Mouse (Mus musculus) forebrain, postnatal 0 days (tissue): ENCODE measurements around the gene Acap1. TPM values are rescaled to one million over a fixed set of nuclear protein-coding genes. Genes with fewer than 3 reads are reported as not detected.

Source experiments
- ATAC-seq: fragments of 200-750 bp; cut with Nextera tagmentation; 2 replicates; pipeline ENCODE4 v1.8.0; 2017; ENCODE audit warnings: mild to moderate bottlenecking, moderate library complexity
- DNase-seq: peaks from one replicate; pipeline ENCODE4 v3.0.0-alpha.2; 2015
- H3K27ac ChIP-seq: fragments of 300-500 bp; sonication (generic); 2 replicates; pipeline ENCODE4 v1.5.1; 2014; ENCODE audit warnings: low read depth, mild to moderate bottlenecking, antibody characterized with exemption, low read length, moderate library complexity, mixed read lengths
- H3K27me3 ChIP-seq: fragments of 300-500 bp; sonication (generic); 2 replicates; pipeline ENCODE4 v1.6.1; 2014; ENCODE audit warnings: mild to moderate bottlenecking, low read length, mixed read lengths; ENCODE audit not compliant: insufficient read depth
- H3K36me3 ChIP-seq: fragments of 300-500 bp; sonication (generic); 2 replicates; pipeline ENCODE4 v1.6.1; 2014; ENCODE audit warnings: mild to moderate bottlenecking, moderate library complexity; ENCODE audit not compliant: insufficient read depth
- H3K4me1 ChIP-seq: fragments of 300-500 bp; sonication (generic); 2 replicates; pipeline ENCODE4 v1.6.1; 2014; ENCODE audit warnings: antibody characterized with exemption; ENCODE audit not compliant: insufficient read depth
- H3K4me2 ChIP-seq: fragments of 300-500 bp; sonication (generic); 2 replicates; pipeline ENCODE4 v1.6.1; 2014; ENCODE audit warnings: low read depth, mild to moderate bottlenecking, moderate library complexity
- H3K4me3 ChIP-seq: fragments of 300-500 bp; sonication (generic); 2 replicates; pipeline ENCODE4 v1.5.1; 2014; ENCODE audit warnings: low read depth, low read length, mixed read lengths
- H3K9ac ChIP-seq: fragments of 300-500 bp; sonication (generic); 2 replicates; pipeline ENCODE4 v1.6.1; 2014; ENCODE audit warnings: mild to moderate bottlenecking
- H3K9me3 ChIP-seq: fragments of 300-500 bp; sonication (generic); 2 replicates; pipeline ENCODE4 v1.6.1; 2016; ENCODE audit warnings: low read length
- CTCF ChIP-seq: sonication (generic); IDR thresholded peaks from 2 replicates; pipeline ENCODE4 v1.5.1; 2016; ENCODE audit warnings: antibody characterized with exemption, control low read depth, low read depth
- WGBS: fragments of 180-500 bp; shearing (Covaris S2); extraction: QIAGEN DNeasy Blood & Tissue Kit; methylation state at CpG from one replicate; pipeline ENCODE4 v1.1.7; 2014; 5-methylcytosine and 5-hydroxymethylcytosine counted together
- polyA plus RNA-seq: library from polyadenylated mRNA; unstranded; fragments of >200 nt; fragmentation: Nextera tagmentation; extraction: Ambion mirVana; gene quantifications from 2 replicates; pipeline ENCODE4 v1.2.1, GENCODE M21; 2015
- total RNA-seq: library from RNA; depleted of rRNA; stranded (reverse); fragments of >200 nt; gene quantifications from 2 replicates; pipeline ENCODE4 v1.2.3, GENCODE M21; 2014

The Acap1 gene
- total and polyA plus RNA-seq, 2 experiments from 2014 or later, result 0.48 to 0.90 TPM

DNA sequence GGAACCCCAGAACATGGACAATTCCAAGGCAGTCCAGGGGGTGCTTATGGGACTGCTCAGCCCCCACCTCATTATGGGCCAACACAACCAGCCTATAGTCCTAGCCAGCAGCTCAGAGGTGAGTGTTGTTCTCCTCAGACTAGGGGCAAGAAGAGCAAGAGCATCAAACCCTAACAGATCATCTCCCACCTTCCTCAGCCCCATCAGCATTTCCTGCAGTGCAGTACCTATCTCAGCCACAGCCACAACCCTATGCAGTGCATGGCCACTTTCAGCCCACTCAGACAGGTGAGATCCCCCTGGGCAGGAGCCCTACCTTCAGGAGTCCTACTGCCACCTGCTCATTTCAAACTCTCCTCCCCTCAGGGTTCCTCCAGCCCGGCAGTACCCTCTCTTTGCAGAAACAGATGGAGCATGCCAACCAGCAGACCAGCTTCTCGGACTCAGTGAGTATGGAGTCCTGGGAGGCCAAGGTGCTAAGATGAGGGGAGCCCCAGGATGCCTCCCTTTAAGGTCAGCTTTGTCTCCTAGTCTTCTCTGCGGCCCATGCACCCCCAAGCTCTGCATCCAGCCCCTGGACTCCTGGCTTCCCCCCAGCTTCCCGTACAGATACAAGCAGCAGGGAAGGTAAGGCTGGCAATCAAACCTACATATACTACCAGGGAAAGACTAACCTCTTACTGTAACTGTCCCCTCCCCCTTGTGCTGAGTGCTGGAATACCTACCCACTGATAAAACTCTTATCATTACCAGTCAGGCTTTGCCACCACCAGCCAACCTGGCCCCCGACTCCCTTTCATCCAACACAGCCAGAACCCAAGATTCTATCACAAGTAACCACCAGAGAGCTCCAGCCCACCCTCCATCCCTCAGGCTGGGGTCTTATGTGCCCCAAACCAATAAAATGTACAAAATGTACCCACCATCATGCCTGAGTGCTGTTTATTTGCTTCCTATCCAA, 20.6 kb upstream of the Acap1 start:
- no peak overlapping the region for H3K9ac ChIP-seq
- H3K4me2 ChIP-seq, result no peak overlapping the region
- 72% methylated on average over 5 of the region's 5 CpGs for WGBS
- H3K27ac ChIP-seq, result no peak overlapping the region
- ATAC-seq, result no peak
- peak; percentile 37 for TF ChIP-seq CTCF
- H3K36me3 ChIP-seq, result peaks cover 71% of the 10 kb centered on the region
- no peak for DNase-seq
- no peak overlapping the region for H3K4me3 ChIP-seq
- no peaks in the 10 kb centered on the region for H3K9me3 ChIP-seq
- H3K27me3 ChIP-seq, result no peaks in the 10 kb centered on the region
- peaks cover 12% of the 10 kb centered on the region for H3K4me1 ChIP-seq

DNA sequence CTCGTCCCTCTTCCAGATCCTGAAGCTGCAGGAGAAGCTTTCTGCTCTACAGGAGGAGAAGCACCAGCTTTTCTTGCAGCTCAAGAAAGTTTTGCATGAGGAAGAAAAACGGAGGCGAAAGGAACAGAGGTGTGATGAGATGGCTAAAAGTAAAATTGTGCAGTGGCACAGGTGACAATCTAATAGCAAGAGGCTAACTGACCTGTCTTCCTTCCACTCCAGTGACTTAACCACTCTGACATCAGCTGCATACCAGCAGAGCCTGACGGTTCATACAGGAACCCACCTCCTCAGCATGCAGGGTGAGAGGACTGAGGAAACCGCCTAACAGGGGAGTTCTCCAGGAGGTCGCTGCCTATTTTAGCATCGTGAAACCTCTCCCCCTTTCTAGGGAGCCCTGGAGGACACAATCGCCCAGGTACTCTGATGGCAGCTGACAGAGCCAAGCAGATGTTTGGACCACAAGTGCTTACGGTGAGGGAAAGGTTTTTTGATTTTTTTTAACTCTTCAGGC, 19.6 kb upstream of the Acap1 start:
- peaks cover 12% of the 10 kb centered on the region for H3K4me1 ChIP-seq
- H3K4me2 ChIP-seq, result peak overlapping the region; percentile 99
- 43% methylated on average over 9 of the region's 9 CpGs for WGBS
- DNase-seq (no peak), ATAC-seq (no peak)
- H3K36me3 ChIP-seq, result peaks cover 81% of the 10 kb centered on the region
- H3K9ac ChIP-seq, result no peak overlapping the region
- H3K27ac ChIP-seq, result no peak overlapping the region
- no peak overlapping the region for H3K4me3 ChIP-seq
- H3K9me3 ChIP-seq, result no peaks in the 10 kb centered on the region
- no peaks in the 10 kb centered on the region for H3K27me3 ChIP-seq
- TF ChIP-seq CTCF, result no peak

DNA sequence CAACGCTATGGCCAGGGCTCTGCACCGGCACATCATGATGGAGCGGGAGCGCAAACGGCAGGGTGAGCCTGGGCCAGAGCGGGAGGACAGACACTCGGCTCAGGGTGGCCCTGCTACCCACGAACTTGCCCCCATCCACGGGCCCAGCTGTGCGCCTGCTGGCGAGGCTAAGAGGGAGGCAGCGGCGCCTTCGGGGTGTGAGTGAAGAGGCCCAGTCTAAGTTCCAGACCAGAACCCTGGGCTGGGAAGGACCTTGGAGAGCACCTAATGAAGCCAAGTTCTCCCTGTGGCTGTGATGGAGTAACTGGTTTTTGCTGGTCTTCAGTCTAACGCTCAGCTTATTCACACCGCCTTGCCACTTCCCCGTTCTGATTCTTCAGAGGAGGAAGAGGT, 19.0 kb upstream of the Acap1 start:
- H3K36me3 ChIP-seq, result peaks cover 87% of the 10 kb centered on the region
- 2% methylated on average over 17 of the region's 17 CpGs for WGBS

DNA sequence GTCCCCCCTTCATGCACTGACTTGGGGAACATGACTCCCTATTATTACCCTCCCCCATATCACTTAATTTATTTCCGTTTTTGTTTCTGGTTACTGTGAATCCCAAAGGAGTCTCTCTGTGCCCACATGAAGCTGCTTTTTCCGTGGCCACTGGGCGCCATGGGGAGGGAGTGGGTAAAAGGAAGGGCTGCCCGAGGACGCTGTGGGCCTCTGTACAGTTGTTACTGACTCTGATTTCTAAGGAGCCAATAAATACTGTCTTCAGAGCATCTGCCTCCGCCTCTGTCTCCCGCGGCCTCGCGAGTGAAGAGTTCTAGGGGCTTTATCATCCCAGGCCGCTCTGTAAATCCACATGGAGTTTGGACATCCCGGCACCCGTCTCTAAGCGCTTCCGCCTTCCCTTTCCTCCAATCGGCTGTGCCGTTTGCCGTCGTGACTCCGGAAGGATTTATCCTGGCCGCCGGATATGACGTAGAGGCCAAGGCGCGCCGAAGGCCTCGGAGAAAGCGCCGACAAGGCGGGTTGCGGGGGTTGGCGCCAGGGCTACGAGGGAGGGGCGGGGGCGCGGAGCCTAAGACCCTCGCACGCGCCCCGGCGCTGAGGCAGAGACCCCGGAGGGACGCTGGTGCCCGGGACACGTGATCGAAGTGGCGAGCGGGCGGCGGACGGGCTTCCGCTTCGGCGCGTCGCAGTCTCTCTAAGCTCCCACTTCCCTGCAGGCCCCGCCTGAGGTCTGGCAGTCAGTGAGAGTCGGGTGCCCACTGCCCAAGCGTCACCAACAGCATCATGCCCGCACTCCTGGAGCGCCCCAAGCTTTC, 18.4 kb upstream of the Acap1 start, which contains the start of gene Gps2:
Gene Gps2 (plus strand): TSS at position 335 of the 818 bp plus-strand sequence.
- H3K4me3 ChIP-seq, result peak within 1 kb of the TSS; percentile 72
- H3K27me3 ChIP-seq, result no peaks in the 10 kb centered on the region
- H3K27ac ChIP-seq, result peak within 1 kb of the TSS; percentile 88
- peaks cover 5% of the 10 kb centered on the region; the same call in 1 of the 2 replicates for H3K4me1 ChIP-seq
- peak within 1 kb of the TSS; percentile 99 for H3K4me2 ChIP-seq
- no peak for TF ChIP-seq CTCF
- H3K9me3 ChIP-seq, result no peaks in the 10 kb centered on the region
- ATAC-seq, result peak; percentile 97
- H3K9ac ChIP-seq, result peak within 1 kb of the TSS; percentile 86
- H3K36me3 ChIP-seq, result peaks cover 87% of the 10 kb centered on the region
- 2% methylated on average over 51 of the region's 61 CpGs for WGBS
- peak; percentile 97 for DNase-seq

More for the DNA sequence above, 19.0 kb upstream of the Acap1 start:
- no peak for TF ChIP-seq CTCF
- Histone ChIP-seq H3K9me3 (no peaks in the 10 kb centered on the region), H3K4me2 (peak overlapping the region; percentile 99), H3K27ac (peak overlapping the region; percentile 88), H3K4me1 (peaks cover 7% of the 10 kb centered on the region), H3K4me3 (peak overlapping the region; percentile 72), H3K27me3 (no peaks in the 10 kb centered on the region), H3K9ac (peak overlapping the region; percentile 86)
- ATAC-seq (no peak), DNase-seq (no peak)

DNA sequence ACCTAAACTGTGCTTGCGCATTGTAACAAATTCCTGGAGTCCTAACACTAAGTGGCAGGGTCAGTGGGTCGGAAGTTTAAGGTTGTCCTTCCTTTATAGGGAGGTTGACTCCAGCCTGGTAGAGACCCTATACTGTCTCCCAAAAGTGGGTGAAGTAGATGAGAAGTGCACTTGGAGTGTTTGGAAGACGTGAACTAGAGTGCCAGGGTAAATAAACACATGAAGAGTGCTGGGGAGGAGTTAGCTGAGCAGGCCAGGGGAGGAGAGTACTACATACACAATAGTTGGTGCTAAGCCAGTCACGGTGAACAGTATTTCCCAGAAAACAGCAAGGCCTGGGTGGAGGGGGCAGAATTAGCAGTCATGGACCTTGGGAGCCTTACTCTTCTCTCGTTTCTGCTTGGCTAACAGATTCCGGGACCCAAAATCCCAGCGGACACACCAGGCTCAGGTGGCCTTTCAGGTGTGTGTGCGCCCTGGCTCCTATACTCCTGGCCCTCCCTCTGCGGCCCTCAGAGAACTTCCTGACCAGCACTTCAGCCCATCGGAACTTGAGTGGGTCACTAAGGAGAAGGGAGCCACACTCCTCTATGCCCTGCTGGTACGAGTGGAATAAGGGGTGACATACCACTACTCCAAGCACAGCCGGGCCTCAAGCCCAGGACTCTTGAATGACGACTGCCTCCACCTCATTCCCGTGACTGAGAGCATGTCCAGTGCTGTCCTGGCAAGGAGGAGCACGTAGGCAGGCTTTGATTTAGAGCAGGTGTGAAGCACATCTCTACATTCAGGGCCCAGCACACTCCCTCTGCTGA, 17.6 kb upstream of the Acap1 start:
- Histone ChIP-seq H3K9ac (no peak overlapping the region), H3K4me3 (peak overlapping the region; percentile 72), H3K4me1 (peaks cover 5% of the 10 kb centered on the region; the same call in 1 of the 2 replicates), H3K36me3 (peaks cover 88% of the 10 kb centered on the region), H3K27ac (no peak overlapping the region), H3K27me3 (no peaks in the 10 kb centered on the region), H3K4me2 (peak overlapping the region; percentile 99), H3K9me3 (no peaks in the 10 kb centered on the region)
- TF ChIP-seq CTCF, result no peak
- ATAC-seq (no peak), DNase-seq (peak; percentile 5)
- 80% methylated on average over 15 of the region's 15 CpGs for WGBS

DNA sequence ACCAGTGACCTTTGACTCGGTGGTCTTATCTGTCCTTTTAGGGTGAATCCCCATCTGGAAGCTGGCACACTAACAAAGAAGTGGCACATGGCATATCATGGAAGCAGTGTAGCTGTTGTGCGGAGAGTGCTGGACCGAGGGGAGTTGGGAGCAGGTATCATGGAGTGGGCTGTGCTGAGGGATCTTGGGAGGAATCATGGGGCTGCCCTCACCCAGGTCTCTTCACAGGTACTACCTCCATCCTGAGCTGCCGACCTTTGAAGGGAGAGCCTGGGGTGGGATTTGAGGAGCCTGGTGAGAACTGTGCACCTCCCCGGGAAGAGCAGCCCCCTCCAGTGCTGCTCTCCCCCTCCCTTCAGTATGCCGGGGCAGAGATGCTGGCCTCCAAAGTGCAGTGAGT, 16.4 kb upstream of the Acap1 start:
- Histone ChIP-seq H3K9me3 (no peaks in the 10 kb centered on the region), H3K4me1 (peaks cover 5% of the 10 kb centered on the region; the same call in 1 of the 2 replicates), H3K4me2 (no peak overlapping the region), H3K27me3 (no peaks in the 10 kb centered on the region), H3K27ac (no peak overlapping the region), H3K4me3 (no peak overlapping the region), H3K9ac (no peak overlapping the region), H3K36me3 (peaks cover 89% of the 10 kb centered on the region)
- ATAC-seq (no peak), DNase-seq (no peak)
- TF ChIP-seq CTCF, result no peak
- 89% methylated on average over 6 of the region's 6 CpGs for WGBS
